Mouse (Mus musculus): Measurements from ENCODE around the gene Esp1. TPM values are rescaled to one million over a fixed set of nuclear protein-coding genes. Genes with fewer than 3 reads are reported as not detected.
"Not testable (repeated sequence)": the region's sequence is repeated elsewhere in the genome, so short reads cannot be mapped to it uniquely, and the experiment has no call there.

Gene Esp1
- polyA plus RNA-seq (2012; rRNA removed) = not detected in 2 replicates

GRCm38 (mm10) chr17:40726820-40727219, at the start of gene Esp1:
TSS of gene Esp1 (plus strand) at chr17:40727120.
- Histone ChIP-seq H3K36me3 (ENCODE audit: control insufficient read depth, insufficient read depth, low read length) (no peaks in the 10 kb centered on the region), H3K4me1 (replicated peaks; ENCODE audit: control insufficient read depth, insufficient read depth, low read length) (no peaks in the 10 kb centered on the region), H3K4me3 (ENCODE audit: control insufficient read depth, insufficient read depth, low read length) (no peak within 1 kb of the TSS), H3K27ac (ENCODE audit: control insufficient read depth, insufficient read depth, low read length) (no peak within 1 kb of the TSS), H3K27me3 (ENCODE audit: control insufficient read depth, insufficient read depth, low read length) (no peaks in the 10 kb centered on the region)
- no peak for DNase-seq
- TF ChIP-seq POLR2A (IDR thresholded peaks at IDR 0.05; ENCODE audit: control insufficient read depth, extremely low read depth, insufficient read depth, low read length, poor library complexity) (no peak), CTCF (IDR thresholded peaks at IDR 0.05; ENCODE audit: borderline replicate concordance, control insufficient read depth, extremely low read depth, insufficient read depth, low read length, poor library complexity) (no peak)
- 94% methylated on average over 2 of the region's 2 CpGs for WGBS

- Histone ChIP-seq H3K36me3 (ENCODE audit: control insufficient read depth, insufficient read depth, low read length) (no peaks in the 10 kb centered on the region), H3K27ac (ENCODE audit: control insufficient read depth, insufficient read depth, low read length) (no peak overlapping the region), H3K27me3 (ENCODE audit: control insufficient read depth, insufficient read depth, low read length) (no peaks in the 10 kb centered on the region), H3K4me3 (ENCODE audit: control insufficient read depth, insufficient read depth, low read length) (no peak overlapping the region), H3K4me1 (replicated peaks; ENCODE audit: control insufficient read depth, insufficient read depth, low read length) (no peaks in the 10 kb centered on the region)
- DNase-seq = no peak
- no peak for TF ChIP-seq CTCF (IDR thresholded peaks at IDR 0.05; ENCODE audit: borderline replicate concordance, control insufficient read depth, extremely low read depth, insufficient read depth, low read length, poor library complexity)
- no peak for TF ChIP-seq POLR2A (IDR thresholded peaks at IDR 0.05; ENCODE audit: control insufficient read depth, extremely low read depth, insufficient read depth, low read length, poor library complexity)
Observed at GRCm38 (mm10) chr17:40716273-40716672, 10.6 kb upstream of the Esp1 start.

- not testable (repeated sequence) for H3K27ac ChIP-seq (ENCODE audit: control insufficient read depth, insufficient read depth, low read length); H3K4me1 ChIP-seq (replicated peaks; ENCODE audit: control insufficient read depth, insufficient read depth, low read length); H3K27me3 ChIP-seq (ENCODE audit: control insufficient read depth, insufficient read depth, low read length); DNase-seq; H3K4me3 ChIP-seq (ENCODE audit: control insufficient read depth, insufficient read depth, low read length); H3K36me3 ChIP-seq (ENCODE audit: control insufficient read depth, insufficient read depth, low read length)
Observed at GRCm38 (mm10) chr17:40717055-40717454, 9.9 kb upstream of the Esp1 start.

GRCm38 (mm10) chr17:40731296-40731695, 4.4 kb downstream of the Esp1 start:
- 80% methylated on average over 2 of the region's 2 CpGs for WGBS
- H3K4me3 ChIP-seq (ENCODE audit: control insufficient read depth, insufficient read depth, low read length) = no peak overlapping the region
- no peak for TF ChIP-seq POLR2A (IDR thresholded peaks at IDR 0.05; ENCODE audit: control insufficient read depth, extremely low read depth, insufficient read depth, low read length, poor library complexity)
- TF ChIP-seq CTCF (IDR thresholded peaks at IDR 0.05; ENCODE audit: borderline replicate concordance, control insufficient read depth, extremely low read depth, insufficient read depth, low read length, poor library complexity) = no peak

GRCm38 (mm10) chr17:40731724-40732123, 4.8 kb downstream of the Esp1 start:
- TF ChIP-seq POLR2A (IDR thresholded peaks at IDR 0.05; ENCODE audit: control insufficient read depth, extremely low read depth, insufficient read depth, low read length, poor library complexity) = no peak
- TF ChIP-seq CTCF (IDR thresholded peaks at IDR 0.05; ENCODE audit: borderline replicate concordance, control insufficient read depth, extremely low read depth, insufficient read depth, low read length, poor library complexity) = no peak
- DNase-seq = no peak
- no peak overlapping the region for H3K27ac ChIP-seq (ENCODE audit: control insufficient read depth, insufficient read depth, low read length)
- H3K36me3 ChIP-seq (ENCODE audit: control insufficient read depth, insufficient read depth, low read length) = no peaks in the 10 kb centered on the region
- H3K4me1 ChIP-seq (replicated peaks; ENCODE audit: control insufficient read depth, insufficient read depth, low read length) = no peaks in the 10 kb centered on the region
- 71% methylated on average over 4 of the region's 4 CpGs for WGBS
- no peaks in the 10 kb centered on the region for H3K27me3 ChIP-seq (ENCODE audit: control insufficient read depth, insufficient read depth, low read length)
- no peak overlapping the region for H3K4me3 ChIP-seq (ENCODE audit: control insufficient read depth, insufficient read depth, low read length)

More at GRCm38 (mm10) chr17:40731296-40731695, 4.4 kb downstream of the Esp1 start:
- H3K36me3 ChIP-seq (ENCODE audit: control insufficient read depth, insufficient read depth, low read length) = no peaks in the 10 kb centered on the region
- no peak overlapping the region for H3K27ac ChIP-seq (ENCODE audit: control insufficient read depth, insufficient read depth, low read length)
- no peak for DNase-seq
- no peaks in the 10 kb centered on the region for H3K4me1 ChIP-seq (replicated peaks; ENCODE audit: control insufficient read depth, insufficient read depth, low read length)
- H3K27me3 ChIP-seq (ENCODE audit: control insufficient read depth, insufficient read depth, low read length) = no peaks in the 10 kb centered on the region

GRCm38 (mm10) chr17:40763662-40764061, 36.7 kb downstream of the Esp1 start:
- no peak for DNase-seq

GRCm38 (mm10) chr17:40767120-40767519, 40.2 kb downstream of the Esp1 start:
- H3K27me3 ChIP-seq (ENCODE audit: control insufficient read depth, insufficient read depth, low read length) = no peaks in the 10 kb centered on the region
- WGBS = 93% methylated on average over 1 of the region's 1 CpGs

More at GRCm38 (mm10) chr17:40763662-40764061, 36.7 kb downstream of the Esp1 start:
- WGBS = 56% methylated on average over 4 of the region's 4 CpGs
- Histone ChIP-seq H3K27me3 (ENCODE audit: control insufficient read depth, insufficient read depth, low read length) (no peaks in the 10 kb centered on the region), H3K4me1 (replicated peaks; ENCODE audit: control insufficient read depth, insufficient read depth, low read length) (no peaks in the 10 kb centered on the region), H3K36me3 (ENCODE audit: control insufficient read depth, insufficient read depth, low read length) (no peaks in the 10 kb centered on the region), H3K27ac (ENCODE audit: control insufficient read depth, insufficient read depth, low read length) (no peak overlapping the region), H3K4me3 (ENCODE audit: control insufficient read depth, insufficient read depth, low read length) (no peak overlapping the region)
- TF ChIP-seq CTCF (IDR thresholded peaks at IDR 0.05; ENCODE audit: borderline replicate concordance, control insufficient read depth, extremely low read depth, insufficient read depth, low read length, poor library complexity) = no peak

More at GRCm38 (mm10) chr17:40767120-40767519, 40.2 kb downstream of the Esp1 start:
- Histone ChIP-seq H3K4me3 (ENCODE audit: control insufficient read depth, insufficient read depth, low read length) (no peak overlapping the region), H3K36me3 (ENCODE audit: control insufficient read depth, insufficient read depth, low read length) (no peaks in the 10 kb centered on the region), H3K27ac (ENCODE audit: control insufficient read depth, insufficient read depth, low read length) (no peak overlapping the region), H3K4me1 (replicated peaks; ENCODE audit: control insufficient read depth, insufficient read depth, low read length) (no peaks in the 10 kb centered on the region)
- DNase-seq = no peak
- TF ChIP-seq POLR2A (IDR thresholded peaks at IDR 0.05; ENCODE audit: control insufficient read depth, extremely low read depth, insufficient read depth, low read length, poor library complexity) (no peak), CTCF (IDR thresholded peaks at IDR 0.05; ENCODE audit: borderline replicate concordance, control insufficient read depth, extremely low read depth, insufficient read depth, low read length, poor library complexity) (no peak)

Other genes starting within 250 kb of the Esp1 start
- gene Esp8, start 207.1 kb upstream of the Esp1 start, polyA plus RNA-seq (2012; rRNA removed) = not detected in 2 replicates
- gene Esp6, start 165.6 kb upstream of the Esp1 start, polyA plus RNA-seq (2012; rRNA removed) = not detected in 2 replicates
- not detected in 2 replicates for gene Esp4, start 128.5 kb upstream of the Esp1 start, polyA plus RNA-seq (2012; rRNA removed)
- not detected in 2 replicates for gene Esp3, start 95.0 kb upstream of the Esp1 start, polyA plus RNA-seq (2012; rRNA removed)
- gene Crisp2, start 79.9 kb downstream of the Esp1 start, polyA plus RNA-seq (2012; rRNA removed) = 0.47 TPM in 1 of 2 replicates, not detected in the other
- not detected in 2 replicates for gene Rhag, start 84.0 kb downstream of the Esp1 start, polyA plus RNA-seq (2012; rRNA removed)
- gene 9130008F23Rik, start 153.4 kb downstream of the Esp1 start, polyA plus RNA-seq (2012; rRNA removed) = 0.70 and 1.3 TPM in 2 replicates
- 0.09 and 0.27 TPM in 2 replicates for gene Glyatl3, start 187.2 kb downstream of the Esp1 start, polyA plus RNA-seq (2012; rRNA removed)
- gene Mut, start 207.6 kb downstream of the Esp1 start, polyA plus RNA-seq (2012; rRNA removed) = 9.1 and 9.2 TPM in 2 replicates
- 3.9 and 4.8 TPM in 2 replicates for gene Cenpq, start 207.9 kb downstream of the Esp1 start, polyA plus RNA-seq (2012; rRNA removed)

Data from thymus, adult 2 months (tissue).